Mouse (Mus musculus): Measurements from ENCODE around the gene Ppp1r15b. TPM values are rescaled to one million over a fixed set of nuclear protein-coding genes. Genes with fewer than 3 reads are reported as not detected.

The Ppp1r15b gene
- total and polyA plus RNA-seq, 2 experiments from 2014 or later: 18.7 to 49.5 TPM

DNA sequence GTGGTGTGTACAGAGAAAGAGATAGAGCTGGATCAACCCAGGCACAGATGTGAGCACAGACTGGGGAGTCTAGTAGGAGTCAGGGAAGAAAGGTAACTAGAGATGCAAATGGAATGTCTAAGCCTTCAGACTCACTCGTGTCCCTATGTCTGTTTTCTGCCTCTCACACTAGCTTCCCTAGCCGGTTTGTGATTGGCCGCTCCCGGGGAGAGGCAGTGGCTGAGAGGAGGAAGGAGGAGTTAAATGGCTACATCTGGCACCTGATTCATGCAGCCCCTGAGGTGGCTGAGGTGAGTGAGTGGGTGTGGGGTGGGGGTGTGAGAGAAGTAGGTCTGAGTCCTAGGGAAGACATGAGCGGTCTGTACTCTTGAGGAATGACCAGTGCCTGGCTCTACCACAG is 28.8 kb upstream of the Ppp1r15b start:
- Histone ChIP-seq H3K9me3 (ENCODE audit: low read length) (no peaks in the 10 kb centered on the region), H3K9ac (no peak overlapping the region), H3K4me2 (ENCODE audit: low read depth) (no peak overlapping the region), H3K27me3 (ENCODE audit: insufficient read depth, low read length) (no peaks in the 10 kb centered on the region), H3K36me3 (ENCODE audit: insufficient read depth) (peaks cover 87% of the 10 kb centered on the region), H3K4me1 (ENCODE audit: insufficient read depth) (no peaks in the 10 kb centered on the region), H3K27ac (ENCODE audit: low read depth, low read length) (no peak overlapping the region), H3K4me3 (ENCODE audit: low read depth, low read length) (no peak overlapping the region)
- WGBS: 81% methylated on average over 5 of the region's 5 CpGs
- no peak for TF ChIP-seq CTCF (IDR thresholded peaks at IDR 0.05; ENCODE audit: low read depth)
- no peak for DNase-seq
- ATAC-seq: no peak

DNA sequence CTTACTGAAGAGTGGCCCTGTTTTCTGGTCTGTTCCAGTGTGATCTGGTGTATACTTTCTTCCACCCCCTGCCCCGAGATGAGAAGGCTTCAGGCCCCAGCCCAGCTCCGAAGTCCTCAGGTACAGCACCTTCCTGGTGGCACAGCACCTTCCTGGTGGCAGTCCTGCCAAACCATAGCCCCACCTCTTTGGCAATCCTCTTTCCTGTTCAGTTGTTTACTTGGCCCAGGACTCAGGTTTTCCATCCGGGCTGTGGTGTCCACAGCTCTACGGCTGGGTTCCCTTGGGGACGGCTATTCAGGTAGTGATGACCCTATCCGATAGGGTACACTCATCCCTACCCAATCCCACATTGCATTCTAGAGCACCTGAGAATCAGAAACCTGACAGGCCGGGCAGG is 27.6 kb upstream of the Ppp1r15b start:
- ATAC-seq (no peak), DNase-seq (no peak)
- no peaks in the 10 kb centered on the region for H3K27me3 ChIP-seq (ENCODE audit: insufficient read depth, low read length)
- no peak for TF ChIP-seq CTCF (IDR thresholded peaks at IDR 0.05; ENCODE audit: low read depth)
- H3K9me3 ChIP-seq (ENCODE audit: low read length): no peaks in the 10 kb centered on the region
- H3K9ac ChIP-seq: no peak overlapping the region
- H3K4me3 ChIP-seq (ENCODE audit: low read depth, low read length): no peak overlapping the region
- no peak overlapping the region for H3K27ac ChIP-seq (ENCODE audit: low read depth, low read length)
- H3K4me2 ChIP-seq (ENCODE audit: low read depth): no peak overlapping the region
- H3K36me3 ChIP-seq (ENCODE audit: insufficient read depth): peaks cover 79% of the 10 kb centered on the region
- H3K4me1 ChIP-seq (ENCODE audit: insufficient read depth): no peaks in the 10 kb centered on the region
- 96% methylated on average over 7 of the region's 7 CpGs for WGBS

DNA sequence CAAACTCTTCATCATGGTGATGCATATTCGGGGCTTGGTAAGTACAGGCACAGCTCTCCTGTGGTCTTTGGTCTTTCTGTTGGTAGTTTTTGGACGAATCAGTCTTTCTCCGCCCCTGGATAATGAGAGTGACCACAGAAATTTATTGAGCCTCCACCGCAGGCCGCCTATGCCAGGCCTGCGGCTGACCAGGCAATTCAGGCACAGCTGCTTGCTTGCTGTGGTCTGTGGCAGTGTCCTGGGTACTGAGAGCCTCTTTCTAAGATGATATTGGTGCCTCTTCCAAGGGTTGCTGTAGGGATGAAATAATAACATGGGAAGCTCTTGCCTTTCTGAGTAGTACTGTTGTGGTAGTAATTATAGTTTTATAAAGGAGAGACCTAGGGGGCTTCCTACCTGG is 27.1 kb upstream of the Ppp1r15b start:
- Histone ChIP-seq H3K36me3 (ENCODE audit: insufficient read depth) (peaks cover 74% of the 10 kb centered on the region), H3K27ac (ENCODE audit: low read depth, low read length) (no peak overlapping the region), H3K9me3 (ENCODE audit: low read length) (no peaks in the 10 kb centered on the region), H3K4me1 (ENCODE audit: insufficient read depth) (no peaks in the 10 kb centered on the region), H3K4me2 (ENCODE audit: low read depth) (no peak overlapping the region), H3K4me3 (ENCODE audit: low read depth, low read length) (no peak overlapping the region), H3K9ac (no peak overlapping the region), H3K27me3 (ENCODE audit: insufficient read depth, low read length) (no peaks in the 10 kb centered on the region)
- 94% methylated on average over 6 of the region's 6 CpGs for WGBS
- DNase-seq (no peak), ATAC-seq (no peak)
- TF ChIP-seq CTCF (IDR thresholded peaks at IDR 0.05; ENCODE audit: low read depth): no peak

GRCm38 (mm10) chr1:133116108-133116507 is 14.8 kb upstream of the Ppp1r15b start:
- H3K9ac ChIP-seq: no peak overlapping the region
- ATAC-seq (no peak), DNase-seq (no peak)
- H3K27ac ChIP-seq (ENCODE audit: low read depth, low read length): no peak overlapping the region
- 91% methylated on average over 4 of the region's 4 CpGs for WGBS
- no peaks in the 10 kb centered on the region for H3K36me3 ChIP-seq (ENCODE audit: insufficient read depth)
- TF ChIP-seq CTCF (IDR thresholded peaks at IDR 0.05; ENCODE audit: low read depth): no peak; the same call in 1 of the 2 replicates
- H3K27me3 ChIP-seq (ENCODE audit: insufficient read depth, low read length): no peaks in the 10 kb centered on the region
- no peaks in the 10 kb centered on the region for H3K4me1 ChIP-seq (ENCODE audit: insufficient read depth)
- H3K4me2 ChIP-seq (ENCODE audit: low read depth): no peak overlapping the region
- H3K4me3 ChIP-seq (ENCODE audit: low read depth, low read length): no peak overlapping the region
- H3K9me3 ChIP-seq (ENCODE audit: low read length): no peaks in the 10 kb centered on the region

DNA sequence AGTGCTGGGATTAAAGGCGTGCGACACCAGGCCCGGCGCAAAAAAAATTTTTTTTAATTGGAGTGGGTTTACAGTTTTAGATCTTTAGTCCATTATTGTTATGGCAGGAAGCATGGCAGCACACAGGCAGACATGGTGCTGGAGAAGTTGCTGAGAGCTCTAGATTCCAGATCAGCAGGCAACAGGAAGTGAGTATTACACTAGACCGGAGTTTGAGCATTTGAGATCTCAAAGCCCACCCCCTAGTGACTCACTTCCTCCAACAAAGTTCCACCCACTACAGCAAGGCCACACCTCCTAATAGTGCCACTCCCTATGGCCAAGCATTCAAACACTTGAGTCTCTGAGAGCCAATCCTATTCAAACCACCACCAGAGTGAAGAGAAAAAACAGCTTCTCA is 12.8 kb upstream of the Ppp1r15b start:
- H3K9me3 ChIP-seq (ENCODE audit: low read length): no peaks in the 10 kb centered on the region
- no peak for DNase-seq
- no peak overlapping the region for H3K27ac ChIP-seq (ENCODE audit: low read depth, low read length)
- H3K9ac ChIP-seq: no peak overlapping the region
- no peak overlapping the region for H3K4me3 ChIP-seq (ENCODE audit: low read depth, low read length)
- WGBS: 86% methylated on average over 5 of the region's 5 CpGs
- no peaks in the 10 kb centered on the region for H3K27me3 ChIP-seq (ENCODE audit: insufficient read depth, low read length)
- TF ChIP-seq CTCF (IDR thresholded peaks at IDR 0.05; ENCODE audit: low read depth): no peak
- no peak for ATAC-seq
- no peak overlapping the region for H3K4me2 ChIP-seq (ENCODE audit: low read depth)
- H3K4me1 ChIP-seq (ENCODE audit: insufficient read depth): no peaks in the 10 kb centered on the region
- H3K36me3 ChIP-seq (ENCODE audit: insufficient read depth): no peaks in the 10 kb centered on the region

- no peak overlapping the region for H3K4me3 ChIP-seq (ENCODE audit: low read depth, low read length)
- no peaks in the 10 kb centered on the region for H3K4me1 ChIP-seq (ENCODE audit: insufficient read depth)
- ATAC-seq (no peak), DNase-seq (no peak)
- no peak overlapping the region for H3K27ac ChIP-seq (ENCODE audit: low read depth, low read length)
- TF ChIP-seq CTCF (IDR thresholded peaks at IDR 0.05; ENCODE audit: low read depth): no peak
- H3K4me2 ChIP-seq (ENCODE audit: low read depth): no peak overlapping the region
- no peaks in the 10 kb centered on the region for H3K27me3 ChIP-seq (ENCODE audit: insufficient read depth, low read length)
- H3K9ac ChIP-seq: no peak overlapping the region
- WGBS: 93% methylated on average over 3 of the region's 3 CpGs
- no peaks in the 10 kb centered on the region for H3K9me3 ChIP-seq (ENCODE audit: low read length)
- H3K36me3 ChIP-seq (ENCODE audit: insufficient read depth): no peaks in the 10 kb centered on the region
Measured at GRCm38 (mm10) chr1:133118844-133119243, 12.1 kb upstream of the Ppp1r15b start.

GRCm38 (mm10) chr1:133119931-133120712 is 10.8 kb upstream of the Ppp1r15b start:
- WGBS: 64% methylated on average over 7 of the region's 7 CpGs
- no peak overlapping the region for H3K9ac ChIP-seq
- H3K4me1 ChIP-seq (ENCODE audit: insufficient read depth): no peaks in the 10 kb centered on the region
- H3K27me3 ChIP-seq (ENCODE audit: insufficient read depth, low read length): no peaks in the 10 kb centered on the region
- no peak overlapping the region for H3K4me2 ChIP-seq (ENCODE audit: low read depth)
- no peak overlapping the region for H3K4me3 ChIP-seq (ENCODE audit: low read depth, low read length)
- TF ChIP-seq CTCF (IDR thresholded peaks at IDR 0.05; ENCODE audit: low read depth): no peak
- H3K9me3 ChIP-seq (ENCODE audit: low read length): no peaks in the 10 kb centered on the region
- DNase-seq: no peak
- H3K27ac ChIP-seq (ENCODE audit: low read depth, low read length): no peak overlapping the region
- ATAC-seq: no peak
- H3K36me3 ChIP-seq (ENCODE audit: insufficient read depth): no peaks in the 10 kb centered on the region

Measured in forebrain, postnatal 0 days (tissue).